Mouse (Mus musculus): ENCODE results near the gene Fbxw5. TPM values are rescaled to one million over a fixed set of nuclear protein-coding genes. Genes with fewer than 3 reads are reported as not detected.

Fbxw5 gene
- polyA plus RNA-seq, 1 experiment from 2014 or later, result 75.1 TPM

GRCm38 (mm10) chr2:25465256-25465655 is 35.3 kb upstream of the Fbxw5 start:
- H3K4me3 ChIP-seq, result no peak overlapping the region
- H3K36me3 ChIP-seq, result no peaks in the 10 kb centered on the region
- H3K4me2 ChIP-seq, result no peak overlapping the region
- no peaks in the 10 kb centered on the region for H3K9me3 ChIP-seq
- H3K27me3 ChIP-seq, result peaks cover 3% of the 10 kb centered on the region; the same call in 1 of the 2 replicates
- peaks cover 21% of the 10 kb centered on the region for H3K4me1 ChIP-seq
- WGBS, result 84% methylated on average over 2 of the region's 2 CpGs
- H3K27ac ChIP-seq, result no peak overlapping the region
- no peak overlapping the region for H3K9ac ChIP-seq
- no peak for ATAC-seq (ENCODE audit: insufficient number of reproducible peaks, insufficient read depth, low FRiP score, low TSS enrichment, low read depth)

GRCm38 (mm10) chr2:25465816-25466635 is 34.5 kb upstream of the Fbxw5 start:
- H3K27me3 ChIP-seq, result peaks cover 5% of the 10 kb centered on the region; the same call in 1 of the 2 replicates
- H3K36me3 ChIP-seq, result no peaks in the 10 kb centered on the region
- H3K4me3 ChIP-seq, result no peak overlapping the region
- H3K9ac ChIP-seq, result no peak overlapping the region
- H3K9me3 ChIP-seq, result no peaks in the 10 kb centered on the region
- no peak overlapping the region for H3K4me2 ChIP-seq
- 27% methylated on average over 10 of the region's 10 CpGs for WGBS
- ATAC-seq (ENCODE audit: insufficient number of reproducible peaks, insufficient read depth, low FRiP score, low TSS enrichment, low read depth), result no peak
- H3K4me1 ChIP-seq, result peaks cover 18% of the 10 kb centered on the region
- H3K27ac ChIP-seq, result no peak overlapping the region

GRCm38 (mm10) chr2:25467606-25468303 is 32.8 kb upstream of the Fbxw5 start:
- WGBS, result 72% methylated on average over 14 of the region's 14 CpGs
- no peak for ATAC-seq (ENCODE audit: insufficient number of reproducible peaks, insufficient read depth, low FRiP score, low TSS enrichment, low read depth)
- Histone ChIP-seq H3K27me3 (peaks cover 5% of the 10 kb centered on the region; the same call in 1 of the 2 replicates), H3K9ac (no peak overlapping the region), H3K4me2 (no peak overlapping the region), H3K4me3 (no peak overlapping the region), H3K9me3 (no peaks in the 10 kb centered on the region), H3K4me1 (0 out of 2 replicates have a peak, but pooled peaks cover 12% of the 10 kb centered on the region), H3K36me3 (no peaks in the 10 kb centered on the region), H3K27ac (no peak overlapping the region)

GRCm38 (mm10) chr2:25468962-25469915 is 31.3 kb upstream of the Fbxw5 start:
- no peaks in the 10 kb centered on the region for H3K9me3 ChIP-seq
- peaks cover 5% of the 10 kb centered on the region; the same call in 1 of the 2 replicates for H3K27me3 ChIP-seq
- H3K9ac ChIP-seq, result 0 out of 2 replicates have a peak overlapping the region, but pooled peaks have one; percentile 27
- no peak overlapping the region for H3K4me2 ChIP-seq
- no peak overlapping the region for H3K27ac ChIP-seq
- peak; percentile 45; the same call in 1 of the 2 replicates for ATAC-seq (ENCODE audit: insufficient number of reproducible peaks, insufficient read depth, low FRiP score, low TSS enrichment, low read depth)
- no peaks in the 10 kb centered on the region for H3K36me3 ChIP-seq
- H3K4me1 ChIP-seq, result 0 out of 2 replicates have a peak, but pooled peaks cover 12% of the 10 kb centered on the region
- 81% methylated on average over 10 of the region's 10 CpGs for WGBS
- no peak overlapping the region for H3K4me3 ChIP-seq

GRCm38 (mm10) chr2:25469969-25470368 is 30.6 kb upstream of the Fbxw5 start, which contains the start of gene Ptgds:
Gene Ptgds, minus strand, starts transcription at chr2:25470046.
- 49% methylated on average over 6 of the region's 6 CpGs for WGBS
- Histone ChIP-seq H3K36me3 (no peaks in the 10 kb centered on the region), H3K9ac (0 out of 2 replicates have a peak within 1 kb of the TSS, but pooled peaks have one; percentile 27), H3K27me3 (peaks cover 5% of the 10 kb centered on the region; the same call in 1 of the 2 replicates), H3K4me2 (no peak within 1 kb of the TSS), H3K27ac (no peak within 1 kb of the TSS), H3K4me1 (0 out of 2 replicates have a peak, but pooled peaks cover 12% of the 10 kb centered on the region), H3K4me3 (no peak within 1 kb of the TSS), H3K9me3 (no peaks in the 10 kb centered on the region)
- ATAC-seq (ENCODE audit: insufficient number of reproducible peaks, insufficient read depth, low FRiP score, low TSS enrichment, low read depth), result no peak

- no peak for ATAC-seq (ENCODE audit: insufficient number of reproducible peaks, insufficient read depth, low FRiP score, low TSS enrichment, low read depth)
- H3K4me1 ChIP-seq, result 0 out of 2 replicates have a peak, but pooled peaks cover 7% of the 10 kb centered on the region
- 74% methylated on average over 2 of the region's 2 CpGs for WGBS
- no peak overlapping the region for H3K4me3 ChIP-seq
- no peak overlapping the region for H3K27ac ChIP-seq
- H3K36me3 ChIP-seq, result no peaks in the 10 kb centered on the region
- no peaks in the 10 kb centered on the region for H3K9me3 ChIP-seq
- no peak overlapping the region for H3K9ac ChIP-seq
- no peak overlapping the region for H3K4me2 ChIP-seq
- peaks cover 5% of the 10 kb centered on the region; the same call in 1 of the 2 replicates for H3K27me3 ChIP-seq
Observed at GRCm38 (mm10) chr2:25472550-25472949, 28.0 kb upstream of the Fbxw5 start.

- no peak for ATAC-seq (ENCODE audit: insufficient number of reproducible peaks, insufficient read depth, low FRiP score, low TSS enrichment, low read depth)
- H3K9ac ChIP-seq, result no peak overlapping the region
- no peaks in the 10 kb centered on the region for H3K36me3 ChIP-seq
- no peaks in the 10 kb centered on the region for H3K9me3 ChIP-seq
- H3K27ac ChIP-seq, result no peak overlapping the region
- no peaks in the 10 kb centered on the region for H3K4me1 ChIP-seq
- no peaks in the 10 kb centered on the region; the same call in 1 of the 2 replicates for H3K27me3 ChIP-seq
- no peak overlapping the region for H3K4me3 ChIP-seq
- no peak overlapping the region for H3K4me2 ChIP-seq
- WGBS, result 88% methylated on average over 8 of the region's 8 CpGs
Observed at GRCm38 (mm10) chr2:25477541-25477940, 23.0 kb upstream of the Fbxw5 start.

- H3K9ac ChIP-seq, result no peak overlapping the region
- H3K9me3 ChIP-seq, result no peaks in the 10 kb centered on the region
- no peaks in the 10 kb centered on the region; the same call in 1 of the 2 replicates for H3K27me3 ChIP-seq
- H3K36me3 ChIP-seq, result no peaks in the 10 kb centered on the region
- H3K4me3 ChIP-seq, result no peak overlapping the region
- H3K27ac ChIP-seq, result no peak overlapping the region
- H3K4me1 ChIP-seq, result no peaks in the 10 kb centered on the region
- ATAC-seq (ENCODE audit: insufficient number of reproducible peaks, insufficient read depth, low FRiP score, low TSS enrichment, low read depth), result no peak
- 87% methylated on average over 3 of the region's 3 CpGs for WGBS
- H3K4me2 ChIP-seq, result no peak overlapping the region
Observed at GRCm38 (mm10) chr2:25477967-25478675, 22.4 kb upstream of the Fbxw5 start.

GRCm38 (mm10) chr2:25479551-25480311 is 20.8 kb upstream of the Fbxw5 start:
- 68% methylated on average over 10 of the region's 10 CpGs for WGBS
- H3K9me3 ChIP-seq, result no peaks in the 10 kb centered on the region
- no peak overlapping the region for H3K4me3 ChIP-seq
- no peak overlapping the region for H3K27ac ChIP-seq
- H3K4me2 ChIP-seq, result no peak overlapping the region
- no peaks in the 10 kb centered on the region for H3K36me3 ChIP-seq
- H3K4me1 ChIP-seq, result no peaks in the 10 kb centered on the region
- no peak for ATAC-seq (ENCODE audit: insufficient number of reproducible peaks, insufficient read depth, low FRiP score, low TSS enrichment, low read depth)
- H3K9ac ChIP-seq, result no peak overlapping the region
- no peaks in the 10 kb centered on the region; the same call in 1 of the 2 replicates for H3K27me3 ChIP-seq

- no peaks in the 10 kb centered on the region for H3K4me1 ChIP-seq
- 94% methylated on average over 1 of the region's 1 CpGs for WGBS
- ATAC-seq (ENCODE audit: insufficient number of reproducible peaks, insufficient read depth, low FRiP score, low TSS enrichment, low read depth), result no peak
- no peaks in the 10 kb centered on the region; the same call in 1 of the 2 replicates for H3K27me3 ChIP-seq
- no peak overlapping the region for H3K4me3 ChIP-seq
- no peaks in the 10 kb centered on the region for H3K36me3 ChIP-seq
- H3K9ac ChIP-seq, result no peak overlapping the region
- H3K9me3 ChIP-seq, result no peaks in the 10 kb centered on the region
- H3K4me2 ChIP-seq, result no peak overlapping the region
- H3K27ac ChIP-seq, result no peak overlapping the region
Observed at GRCm38 (mm10) chr2:25480541-25480940, 20.0 kb upstream of the Fbxw5 start.

Data from embryonic facial prominence, embryonic 13.5 days (tissue).